Mouse (Mus musculus) hindbrain, embryonic 12.5 days (tissue): ENCODE measurements at regions not wholly inside any gene's neighbourhood (a gene's known extent, or its start where the extent isn't known, plus 50 kb on each side); places are given as distances from the start of the nearest gene placed in this dataset.
"Not testable (repeated sequence)": the region's sequence is repeated elsewhere in the genome, so short reads cannot be mapped to it uniquely, and the experiment has no call there.

Source experiments
- ATAC-seq: fragments of 200-750 bp; cut with Nextera tagmentation; 2 replicates; pipeline ENCODE4 v1.8.0; 2017; ENCODE audit warnings: moderate TSS enrichment; ENCODE audit not compliant: low FRiP score
- H3K27ac ChIP-seq: fragments of 300-500 bp; sonication (generic); 2 replicates; pipeline ENCODE4 v1.5.1; 2016; ENCODE audit warnings: mild to moderate bottlenecking
- H3K27me3 ChIP-seq: fragments of 300-500 bp; sonication (generic); 2 replicates; pipeline ENCODE4 v1.6.1; 2016; ENCODE audit warnings: mild to moderate bottlenecking
- H3K36me3 ChIP-seq: fragments of 300-500 bp; sonication (generic); 2 replicates; pipeline ENCODE4 v1.6.1; 2016; ENCODE audit warnings: mild to moderate bottlenecking
- H3K4me1 ChIP-seq: fragments of 300-500 bp; sonication (generic); 2 replicates; pipeline ENCODE4 v1.6.1; 2016
- H3K4me2 ChIP-seq: fragments of 300-500 bp; sonication (generic); replicated peaks from 2 replicates; pipeline ENCODE4 v1.6.1; 2016; ENCODE audit warnings: mild to moderate bottlenecking
- H3K4me3 ChIP-seq: fragments of 300-500 bp; sonication (generic); 2 replicates; pipeline ENCODE4 v1.5.1; 2016; ENCODE audit warnings: mild to moderate bottlenecking
- H3K9ac ChIP-seq: fragments of 300-500 bp; sonication (generic); 2 replicates; pipeline ENCODE4 v1.6.1; 2016; ENCODE audit warnings: mild to moderate bottlenecking, moderate library complexity
- H3K9me3 ChIP-seq: fragments of 300-500 bp; sonication (generic); replicated peaks from 2 replicates; pipeline ENCODE4 v1.6.1; 2016; ENCODE audit warnings: mild to moderate bottlenecking
- WGBS: fragments of 180-500 bp; shearing (Covaris S2); methylation state at CpG from one replicate; pipeline ENCODE4 v1.1.7; 2016; 5-methylcytosine and 5-hydroxymethylcytosine counted together

DNA sequence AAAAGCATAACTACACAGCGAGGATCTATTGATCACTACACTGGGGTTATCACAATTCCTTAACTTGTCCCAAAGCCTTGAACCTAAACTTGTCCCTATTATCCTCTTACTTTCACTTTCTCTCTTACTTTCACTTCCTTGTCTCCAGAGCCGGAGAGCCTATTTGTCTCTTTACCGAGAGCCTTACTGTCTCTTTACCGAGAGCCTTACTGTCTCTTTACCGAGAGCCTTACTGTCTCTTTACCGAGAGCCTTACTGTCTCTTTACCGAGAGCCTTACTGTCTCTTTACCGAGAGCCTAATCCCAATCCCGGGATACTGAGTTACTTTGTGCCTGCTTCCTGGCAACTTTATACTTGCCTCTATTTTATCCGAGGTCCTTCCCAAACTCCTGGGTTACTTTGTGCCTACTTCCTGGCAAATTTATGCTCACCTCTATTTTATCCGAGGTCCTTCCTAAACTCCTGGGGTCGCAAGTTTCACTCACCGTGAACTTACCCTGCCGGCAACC, 335.3 kb upstream of the Ccng1 start:
- 96% methylated on average over 12 of the region's 14 CpGs for WGBS
- H3K4me2 ChIP-seq, H3K36me3 ChIP-seq, H3K4me1 ChIP-seq, H3K27ac ChIP-seq, H3K4me3 ChIP-seq, ATAC-seq, H3K9me3 ChIP-seq, H3K9ac ChIP-seq, H3K27me3 ChIP-seq: not testable (repeated sequence)

DNA sequence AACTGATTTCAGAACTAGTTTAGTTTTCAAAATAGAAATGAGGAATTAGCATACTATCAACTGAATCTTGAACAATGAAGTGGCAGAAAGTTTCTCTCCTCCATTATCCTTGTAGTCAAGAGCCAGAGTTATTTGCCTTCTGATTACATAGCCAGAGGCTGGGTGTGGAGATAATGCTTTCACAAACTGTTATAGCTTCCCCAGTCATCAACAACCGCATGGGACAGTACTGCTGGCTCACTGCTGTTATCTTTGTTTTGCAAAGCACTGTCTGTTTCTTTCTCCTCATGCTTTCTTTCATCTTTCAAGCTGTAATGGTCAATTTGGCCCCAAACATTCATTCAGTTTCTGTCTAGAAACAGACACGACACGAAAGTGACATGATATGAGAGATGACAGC, 308.5 kb upstream of the Ccng1 start:
- Histone ChIP-seq H3K4me1 (no peaks in the 10 kb centered on the region), H3K27me3 (no peaks in the 10 kb centered on the region), H3K9me3 (no peaks in the 10 kb centered on the region), H3K4me2 (no peak overlapping the region), H3K27ac (no peak overlapping the region), H3K9ac (no peak overlapping the region), H3K4me3 (no peak overlapping the region), H3K36me3 (no peaks in the 10 kb centered on the region)
- 74% methylated on average over 3 of the region's 3 CpGs for WGBS
- no peak for ATAC-seq

DNA sequence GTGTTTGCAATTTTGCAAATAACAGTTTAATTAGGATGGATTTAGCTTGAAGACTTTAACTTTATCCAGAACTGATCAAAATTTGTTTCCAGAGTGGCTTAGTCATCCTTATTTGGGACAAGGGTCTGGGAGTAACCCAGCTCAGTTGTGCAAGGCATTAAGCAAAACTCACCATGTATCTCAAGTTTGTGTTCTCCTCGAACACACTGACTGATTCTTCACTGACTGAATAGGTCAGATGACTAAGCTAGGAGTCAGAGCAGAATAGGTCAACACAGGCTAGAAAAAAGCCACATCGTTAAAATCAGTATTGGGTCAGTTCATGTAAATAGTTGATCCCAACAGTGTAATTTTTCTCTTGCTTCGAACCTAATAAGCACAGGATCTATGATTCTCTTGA, 302.7 kb upstream of the Ccng1 start:
- WGBS = 79% methylated on average over 3 of the region's 3 CpGs
- Histone ChIP-seq H3K36me3 (no peaks in the 10 kb centered on the region), H3K9ac (no peak overlapping the region), H3K4me1 (no peaks in the 10 kb centered on the region), H3K27me3 (no peaks in the 10 kb centered on the region), H3K4me2 (no peak overlapping the region), H3K9me3 (no peaks in the 10 kb centered on the region), H3K4me3 (no peak overlapping the region), H3K27ac (no peak overlapping the region)
- no peak for ATAC-seq

DNA sequence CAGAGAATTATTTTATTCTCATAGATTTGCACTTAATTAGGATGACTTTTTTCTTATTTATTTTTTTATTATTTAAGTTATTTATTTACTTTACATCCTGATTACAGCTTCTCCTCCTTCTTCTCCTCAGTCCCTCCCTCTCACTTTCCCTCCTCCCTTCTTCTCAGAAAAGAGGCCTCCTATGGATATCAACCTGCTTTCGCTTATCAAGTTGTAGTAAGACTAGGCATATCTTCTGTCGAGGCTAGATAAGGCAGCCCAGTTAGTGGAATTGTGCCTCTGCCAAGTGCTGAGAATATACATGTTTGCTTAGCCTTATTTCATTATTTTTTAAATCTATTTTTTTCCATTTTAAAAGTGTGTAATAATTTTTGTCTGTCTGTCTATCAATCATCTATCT, 274.9 kb upstream of the Ccng1 start:
- no peak overlapping the region for H3K4me2 ChIP-seq
- no peaks in the 10 kb centered on the region for H3K36me3 ChIP-seq
- no peaks in the 10 kb centered on the region for H3K9me3 ChIP-seq
- 88% methylated on average over 2 of the region's 2 CpGs for WGBS
- no peak overlapping the region for H3K9ac ChIP-seq
- no peaks in the 10 kb centered on the region for H3K4me1 ChIP-seq
- H3K4me3 ChIP-seq = no peak overlapping the region
- H3K27ac ChIP-seq = no peak overlapping the region
- ATAC-seq = no peak
- H3K27me3 ChIP-seq = no peaks in the 10 kb centered on the region

DNA sequence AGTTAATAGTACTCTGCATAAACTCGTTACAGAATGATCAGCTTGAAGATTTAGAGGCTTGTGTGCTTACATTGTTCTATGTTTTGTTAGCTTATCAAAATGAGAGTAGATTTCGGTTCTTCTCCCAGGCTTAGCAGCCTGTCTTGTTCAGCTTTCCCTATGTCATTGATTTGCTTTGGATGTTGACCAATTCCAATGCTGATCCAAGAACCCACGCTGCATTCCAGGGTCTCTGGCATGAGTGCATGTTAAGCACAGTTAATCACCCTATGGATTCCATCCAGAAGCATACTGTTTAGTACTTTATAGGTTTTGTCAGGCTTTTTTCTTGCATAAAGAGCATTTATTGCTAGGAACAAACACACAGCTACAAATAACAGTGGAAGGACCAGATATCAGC, 255.0 kb upstream of the Ccng1 start:
- no peak for ATAC-seq
- H3K9me3 ChIP-seq = no peaks in the 10 kb centered on the region; the same call in 1 of the 2 replicates
- H3K27me3 ChIP-seq = no peaks in the 10 kb centered on the region
- H3K4me1 ChIP-seq = no peaks in the 10 kb centered on the region
- WGBS = 78% methylated on average over 3 of the region's 3 CpGs
- H3K27ac ChIP-seq = no peak overlapping the region
- no peaks in the 10 kb centered on the region for H3K36me3 ChIP-seq
- no peak overlapping the region for H3K4me3 ChIP-seq
- H3K9ac ChIP-seq = no peak overlapping the region
- H3K4me2 ChIP-seq = no peak overlapping the region

DNA sequence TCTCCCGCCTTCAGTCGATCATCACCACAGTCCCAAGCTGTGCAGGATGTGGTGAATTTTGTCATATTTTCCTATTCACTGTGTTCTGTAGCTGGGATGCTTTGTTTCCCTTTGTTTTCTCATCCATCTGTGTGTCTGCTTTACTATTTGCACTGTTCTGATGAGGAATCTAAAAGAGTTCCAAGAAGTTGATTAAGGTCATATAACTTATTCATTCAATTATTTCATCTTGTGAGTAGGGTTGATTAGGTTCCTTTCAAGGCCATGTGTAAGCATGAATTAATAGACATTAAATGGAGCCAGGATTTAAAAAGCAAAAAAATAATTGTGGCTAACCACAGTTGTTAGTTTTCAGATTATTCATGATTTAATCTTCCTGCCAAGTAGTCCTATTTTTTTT, 217.7 kb upstream of the Ccng1 start:
- Histone ChIP-seq H3K27me3 (no peaks in the 10 kb centered on the region), H3K36me3 (no peaks in the 10 kb centered on the region), H3K4me3 (no peak overlapping the region), H3K9ac (no peak overlapping the region), H3K4me1 (no peaks in the 10 kb centered on the region), H3K4me2 (no peak overlapping the region), H3K9me3 (no peaks in the 10 kb centered on the region), H3K27ac (no peak overlapping the region)
- no peak for ATAC-seq
- 92% methylated on average over 2 of the region's 2 CpGs for WGBS

DNA sequence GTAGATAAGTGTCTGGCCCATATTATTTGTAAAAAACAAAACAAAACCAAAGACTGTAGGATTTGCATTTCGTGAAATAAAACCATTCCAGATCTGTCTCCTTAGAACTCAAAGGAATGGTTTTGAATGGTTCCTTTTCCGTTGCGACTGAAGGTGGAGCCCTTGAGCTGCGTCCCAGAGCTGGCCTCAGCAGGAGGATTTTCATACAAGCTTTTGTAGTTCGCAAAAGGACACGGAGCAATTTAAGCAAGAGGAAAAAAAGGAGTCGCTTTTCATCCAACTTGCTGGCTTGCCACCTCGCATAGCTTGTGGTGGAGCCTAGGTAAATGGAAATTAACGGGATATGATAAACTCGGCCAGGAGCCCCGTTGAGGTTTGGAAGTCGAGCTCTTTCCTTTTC, 172.1 kb upstream of the Ccng1 start:
- Histone ChIP-seq H3K4me1 (no peaks in the 10 kb centered on the region), H3K27ac (no peak overlapping the region), H3K9me3 (no peaks in the 10 kb centered on the region), H3K36me3 (no peaks in the 10 kb centered on the region), H3K27me3 (no peaks in the 10 kb centered on the region), H3K4me2 (peak overlapping the region; percentile 49), H3K4me3 (peak overlapping the region; percentile 23; the same call in 1 of the 2 replicates), H3K9ac (no peak overlapping the region)
- 3% methylated on average over 12 of the region's 12 CpGs for WGBS
- no peak for ATAC-seq

DNA sequence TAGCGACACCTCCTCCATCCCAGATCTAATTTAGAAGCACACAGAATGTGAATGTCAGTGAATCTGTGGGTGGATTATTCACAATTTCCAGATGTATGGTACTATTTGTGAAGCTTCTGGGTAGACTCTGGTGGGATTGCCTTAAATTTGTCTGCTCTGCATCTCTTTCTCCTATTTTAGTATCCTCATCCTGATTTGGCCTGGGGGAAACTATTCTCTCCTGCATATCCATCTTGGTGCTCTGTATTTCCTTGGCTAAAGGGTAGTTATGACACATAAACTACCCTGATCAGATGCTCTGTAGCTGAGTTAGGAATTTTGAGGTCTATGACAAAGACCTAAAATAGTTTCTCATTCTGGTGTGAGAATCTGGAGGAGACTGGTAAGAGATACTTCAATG, 136.4 kb upstream of the Ccng1 start:
- no peaks in the 10 kb centered on the region for H3K9me3 ChIP-seq
- H3K4me3 ChIP-seq = no peak overlapping the region
- H3K27ac ChIP-seq = no peak overlapping the region
- 95% methylated on average over 1 of the region's 1 CpGs for WGBS
- H3K9ac ChIP-seq = no peak overlapping the region
- H3K4me2 ChIP-seq = no peak overlapping the region
- no peaks in the 10 kb centered on the region for H3K36me3 ChIP-seq
- no peak for ATAC-seq
- H3K4me1 ChIP-seq = no peaks in the 10 kb centered on the region
- H3K27me3 ChIP-seq = no peaks in the 10 kb centered on the region

DNA sequence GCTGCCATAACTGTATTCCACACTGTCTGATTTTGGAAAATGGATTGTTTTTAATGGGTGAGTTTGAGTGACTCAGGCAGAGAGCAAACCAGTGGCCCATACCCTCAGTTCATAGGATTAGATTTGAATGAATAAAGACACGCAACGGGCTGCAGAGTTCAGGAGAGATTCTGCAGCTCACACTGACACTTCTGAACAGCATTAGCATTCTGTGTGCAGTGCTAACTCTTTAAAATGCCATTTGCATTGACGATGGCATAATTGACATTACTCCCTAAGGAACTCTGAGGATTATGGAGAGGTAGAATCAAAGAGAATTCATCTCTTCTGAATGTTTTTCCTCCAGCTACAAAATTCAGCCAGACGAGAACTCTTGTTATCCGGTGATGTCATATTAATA, 129.4 kb upstream of the Ccng1 start:
- ATAC-seq = peak; percentile 73

DNA sequence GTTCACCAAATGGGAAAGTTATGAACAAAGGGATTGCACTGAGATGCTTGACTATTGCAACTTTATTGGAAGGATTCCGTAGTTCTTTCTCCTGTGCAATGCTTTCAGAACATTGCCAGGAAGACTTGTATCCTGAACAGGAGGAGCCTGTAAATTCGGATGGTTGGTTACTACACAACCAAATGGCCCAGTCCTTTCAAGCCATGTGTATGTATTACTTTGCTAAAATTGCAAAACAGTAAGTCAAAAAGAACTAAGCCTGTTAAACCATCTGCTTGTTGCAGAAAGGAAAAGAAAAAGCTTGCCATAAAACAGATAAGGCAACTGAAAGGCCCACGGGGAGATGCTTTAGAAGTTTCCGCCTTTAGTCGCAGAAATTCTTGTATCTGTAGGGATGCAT, 124.5 kb upstream of the Ccng1 start:
- H3K9me3 ChIP-seq = no peaks in the 10 kb centered on the region
- WGBS = 89% methylated on average over 5 of the region's 5 CpGs
- no peaks in the 10 kb centered on the region for H3K4me1 ChIP-seq
- H3K27ac ChIP-seq = no peak overlapping the region
- H3K4me3 ChIP-seq = no peak overlapping the region
- H3K9ac ChIP-seq = no peak overlapping the region
- no peaks in the 10 kb centered on the region for H3K36me3 ChIP-seq
- no peak for ATAC-seq
- H3K27me3 ChIP-seq = no peaks in the 10 kb centered on the region
- H3K4me2 ChIP-seq = no peak overlapping the region

More for the DNA sequence above, 129.4 kb upstream of the Ccng1 start:
- Histone ChIP-seq H3K27me3 (no peaks in the 10 kb centered on the region), H3K4me2 (no peak overlapping the region), H3K9ac (no peak overlapping the region), H3K4me1 (no peaks in the 10 kb centered on the region), H3K27ac (no peak overlapping the region), H3K36me3 (no peaks in the 10 kb centered on the region), H3K4me3 (no peak overlapping the region), H3K9me3 (no peaks in the 10 kb centered on the region)
- 63% methylated on average over 5 of the region's 5 CpGs for WGBS

DNA sequence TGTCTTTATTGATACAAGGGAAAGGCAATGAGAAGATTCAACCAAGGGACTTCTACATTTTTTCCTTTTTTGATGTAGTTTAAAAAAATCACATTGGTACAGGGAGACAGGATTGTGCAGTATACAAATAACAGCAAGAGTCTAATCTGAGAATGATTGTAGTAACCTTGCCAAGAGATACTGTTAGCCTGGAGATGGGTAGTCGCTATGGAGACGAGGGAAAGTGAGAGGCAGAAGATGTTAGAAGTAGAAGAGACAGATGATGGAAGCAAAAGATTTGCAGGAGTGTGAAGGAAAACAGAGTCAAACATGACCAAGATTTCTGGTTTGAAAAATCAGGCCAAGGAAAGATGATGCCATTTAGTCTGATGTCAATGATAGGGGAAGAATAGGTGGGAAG, 117.9 kb upstream of the Ccng1 start:
- no peaks in the 10 kb centered on the region for H3K27me3 ChIP-seq
- WGBS = 92% methylated on average over 2 of the region's 2 CpGs
- no peaks in the 10 kb centered on the region for H3K9me3 ChIP-seq
- no peaks in the 10 kb centered on the region for H3K36me3 ChIP-seq
- H3K4me1 ChIP-seq = no peaks in the 10 kb centered on the region
- no peak for ATAC-seq
- H3K9ac ChIP-seq = no peak overlapping the region
- no peak overlapping the region for H3K4me3 ChIP-seq
- H3K4me2 ChIP-seq = no peak overlapping the region
- no peak overlapping the region for H3K27ac ChIP-seq

DNA sequence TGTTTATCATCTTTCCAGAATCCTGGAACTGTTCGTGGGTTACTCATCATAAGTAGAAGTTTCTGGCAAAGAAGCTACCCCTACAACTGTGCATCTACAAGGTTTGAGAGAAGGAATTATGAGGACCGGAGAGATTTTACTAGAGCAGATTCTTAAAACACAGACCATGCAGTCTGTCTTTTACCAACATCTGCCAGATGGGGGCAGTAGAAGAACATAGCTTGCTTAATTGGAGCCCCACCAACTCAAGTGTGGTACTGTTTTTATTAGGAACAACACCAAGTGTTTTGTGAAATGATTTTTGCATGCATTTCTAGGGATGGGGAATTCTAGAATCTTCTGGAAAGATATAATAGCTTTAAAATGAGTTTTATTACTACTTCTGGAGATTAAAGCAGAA, 110.6 kb upstream of the Ccng1 start:
- Histone ChIP-seq H3K9me3 (no peaks in the 10 kb centered on the region), H3K9ac (no peak overlapping the region), H3K4me2 (no peak overlapping the region), H3K4me1 (no peaks in the 10 kb centered on the region), H3K4me3 (no peak overlapping the region), H3K36me3 (no peaks in the 10 kb centered on the region), H3K27ac (no peak overlapping the region), H3K27me3 (no peaks in the 10 kb centered on the region)
- ATAC-seq = no peak
- WGBS = 26% methylated on average over 2 of the region's 2 CpGs

DNA sequence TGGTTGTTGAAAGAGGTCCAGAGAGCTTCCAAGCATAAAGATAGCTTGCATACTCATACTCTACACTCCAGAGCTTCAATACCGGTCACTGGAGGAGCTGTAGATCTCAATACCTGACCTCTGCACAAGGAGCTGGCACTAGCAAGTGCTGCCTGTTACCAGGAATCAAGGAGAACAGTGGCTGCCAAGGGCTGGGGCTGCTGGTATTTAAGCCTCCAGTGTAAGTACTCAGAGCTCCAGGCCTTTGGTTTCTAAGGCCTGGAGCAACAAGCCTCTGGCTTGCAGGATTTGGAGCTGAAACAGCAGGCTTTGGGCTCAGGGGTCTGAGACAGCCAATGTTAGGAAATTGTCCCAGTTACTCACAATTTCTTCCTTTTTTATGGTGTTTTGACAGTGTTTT, 96.2 kb upstream of the Ccng1 start:
- H3K27me3 ChIP-seq = no peaks in the 10 kb centered on the region
- no peaks in the 10 kb centered on the region for H3K4me1 ChIP-seq
- H3K4me3 ChIP-seq = no peak overlapping the region
- no peak overlapping the region for H3K9ac ChIP-seq
- no peak overlapping the region for H3K4me2 ChIP-seq
- H3K9me3 ChIP-seq = no peaks in the 10 kb centered on the region
- no peak for ATAC-seq
- no peaks in the 10 kb centered on the region for H3K36me3 ChIP-seq
- no peak overlapping the region for H3K27ac ChIP-seq
- whole genome bisulfite sequencing = 87% methylated on average over 1 of the region's 1 CpGs

DNA sequence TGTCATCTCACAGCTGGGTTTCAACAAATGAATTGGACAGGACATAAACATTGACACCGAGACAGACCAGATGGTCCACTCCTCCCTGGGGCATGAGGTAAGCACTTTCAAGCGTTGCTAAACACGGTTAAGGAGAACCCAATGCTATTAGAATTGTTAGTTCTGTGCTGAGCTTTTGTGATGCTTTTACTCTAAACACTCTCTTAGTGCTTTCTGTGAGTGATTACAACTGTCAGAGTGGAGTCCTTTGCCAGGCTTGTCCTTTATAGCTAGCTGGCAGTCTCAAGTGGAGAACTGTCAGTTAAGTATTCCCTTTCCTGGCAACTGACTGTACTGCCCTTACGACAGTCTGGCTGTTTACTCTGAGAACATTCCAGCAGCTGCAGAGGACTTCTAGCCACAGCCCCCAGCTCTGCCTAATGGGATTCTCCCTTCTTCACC, 95.6 kb upstream of the Ccng1 start:
- H3K9ac ChIP-seq = no peak overlapping the region
- no peaks in the 10 kb centered on the region for H3K9me3 ChIP-seq
- no peaks in the 10 kb centered on the region for H3K27me3 ChIP-seq
- no peak overlapping the region for H3K4me3 ChIP-seq
- H3K4me1 ChIP-seq = no peaks in the 10 kb centered on the region
- H3K27ac ChIP-seq = no peak overlapping the region
- H3K36me3 ChIP-seq = no peaks in the 10 kb centered on the region
- ATAC-seq = no peak
- no peak overlapping the region for H3K4me2 ChIP-seq
- WGBS = 57% methylated on average over 4 of the region's 4 CpGs
